Mouse (Mus musculus) bone marrow, adult 2 months (tissue): ENCODE measurements around the gene Endou.

Experiments
- CTCF ChIP-seq: fragments of 200-500 bp; IDR thresholded peaks from 2 replicates; pipeline ENCODE4 v1.5.1; 2011; ENCODE audit warnings: low read length, control low read depth; ENCODE audit not compliant: control insufficient read depth, insufficient read depth
- POLR2A ChIP-seq: fragments of 200-500 bp; IDR thresholded peaks from 2 replicates; pipeline ENCODE4 v1.6.1; 2011; ENCODE audit warnings: low read depth, mild to moderate bottlenecking, control low read depth, low read length, borderline replicate concordance; ENCODE audit not compliant: control insufficient read depth

DNA sequence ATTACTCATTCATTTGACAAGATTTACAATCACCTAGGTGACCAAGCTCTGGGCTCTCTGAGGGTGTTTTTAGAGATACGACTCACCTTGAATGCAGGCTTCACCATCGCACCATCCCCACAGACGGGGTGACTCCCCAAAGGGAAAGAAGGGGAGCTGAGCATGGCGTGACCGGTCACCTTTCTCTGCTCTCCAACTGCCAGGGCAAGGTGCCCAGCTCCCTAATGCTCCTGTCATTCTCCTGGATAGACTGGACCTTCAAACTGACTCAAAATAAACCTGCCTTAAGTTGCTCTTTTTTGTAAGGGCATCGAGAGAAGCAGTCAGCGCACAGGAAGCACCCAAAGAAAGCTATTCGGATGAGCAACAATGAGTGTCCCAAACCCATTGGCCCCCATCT lies 39.1 kb upstream of the Endou start:
- no peak for TF ChIP-seq POLR2A
- TF ChIP-seq CTCF = no peak
